Mouse (Mus musculus) MEL (cell line): ENCODE data around the gene Npnt. TPM values are rescaled to one million over a fixed set of nuclear protein-coding genes. Genes with fewer than 3 reads are reported as not detected.

Experiments used
- DNase-seq: peaks from one replicate; pipeline ENCODE4 v3.0.0; 2011; ENCODE audit warnings: low read depth, low spot score
- H3K27ac ChIP-seq: 2 replicates; pipeline ENCODE4 v1.5.1; 2012; ENCODE audit warnings: low read depth, mild to moderate bottlenecking, control low read depth, low read length, moderate library complexity; ENCODE audit not compliant: control insufficient read depth
- H3K27me3 ChIP-seq, 2 experiments: fragments of 150-350 bp in 1 of 2; sonication (generic) in 1 of 2; 2 replicates each; pipeline ENCODE4 v1.6.1; 2012; ENCODE audit warnings: low read length in 2 of 2, mild to moderate bottlenecking in 2 of 2, improper control_type of control experiment in 1 of 2, moderate library complexity in 1 of 2; ENCODE audit not compliant: insufficient read depth in 2 of 2, control insufficient read depth in 1 of 2
- H3K36me3 ChIP-seq, 2 experiments: 2 replicates each; pipeline ENCODE4 v1.6.1; 2012 to 2014; ENCODE audit warnings: low read length in 2 of 2, improper control_type of control experiment in 1 of 2, inconsistent platforms in 1 of 2, mild to moderate bottlenecking in 1 of 2; ENCODE audit not compliant: insufficient read depth in 2 of 2, control insufficient read depth in 1 of 2
- H3K4me1 ChIP-seq, 2 experiments: fragments of 150-350 bp in 1 of 2; sonication (generic) in 1 of 2; 2 replicates each; pipeline ENCODE4 v1.6.1; 2012; ENCODE audit warnings: low read length in 2 of 2, improper control_type of control experiment in 1 of 2, mild to moderate bottlenecking in 1 of 2; ENCODE audit not compliant: insufficient read depth in 2 of 2, control insufficient read depth in 1 of 2
- H3K4me3 ChIP-seq, 2 experiments: fragments of 150-350 bp in 1 of 2; sonication (generic) in 1 of 2; 2 replicates each; pipeline ENCODE4 v1.5.1; 2012; ENCODE audit warnings: low read depth in 2 of 2, low read length in 2 of 2, mild to moderate bottlenecking in 2 of 2, moderate library complexity in 2 of 2, control low read depth in 1 of 2, improper control_type of control experiment in 1 of 2; ENCODE audit not compliant: control insufficient read depth in 1 of 2, insufficient read depth in 1 of 2
- H3K79me2 ChIP-seq: 2 replicates; pipeline ENCODE4 v1.6.1; 2012; ENCODE audit warnings: mild to moderate bottlenecking, low read length, moderate library complexity; ENCODE audit not compliant: control insufficient read depth, poor library complexity, insufficient read depth
- H3K9ac ChIP-seq: 2 replicates; pipeline ENCODE4 v1.6.1; 2012; ENCODE audit warnings: low read depth, mild to moderate bottlenecking, control low read depth, low read length, moderate library complexity; ENCODE audit not compliant: control insufficient read depth, poor library complexity, severe bottlenecking
- H3K9me3 ChIP-seq: fragments of 150-350 bp; sonication (generic); replicated peaks from 2 replicates; pipeline ENCODE4 v1.6.1; 2012; ENCODE audit warnings: mild to moderate bottlenecking, low read length, improper control_type of control experiment, moderate library complexity; ENCODE audit not compliant: insufficient read depth
- BHLHE40 ChIP-seq: IDR thresholded peaks from 2 replicates; pipeline ENCODE4 v1.6.1; 2012; ENCODE audit warnings: low read depth, mild to moderate bottlenecking, inconsistent platforms, low read length, improper control_type of control experiment, borderline replicate concordance
- CHD1 ChIP-seq: IDR thresholded peaks from 2 replicates; pipeline ENCODE4 v1.6.1; 2012; ENCODE audit warnings: low read depth, mild to moderate bottlenecking, inconsistent platforms, low read length, improper control_type of control experiment
- CHD2 ChIP-seq: IDR thresholded peaks from 2 replicates; pipeline ENCODE4 v1.6.1; 2011; ENCODE audit warnings: low read length, improper control_type of control experiment
- CTCF ChIP-seq, 3 experiments: IDR thresholded peaks in 2 of 3; conservative IDR thresholded peaks in 1 of 3; 2 replicates each; pipeline ENCODE4 v1.5.1; 2011 to 2012; ENCODE audit warnings: low read length in 3 of 3, low read depth in 2 of 3, mild to moderate bottlenecking in 2 of 3, improper control_type of control experiment in 1 of 3, inconsistent platforms in 1 of 3, mixed read lengths in 1 of 3, moderate library complexity in 1 of 3; ENCODE audit not compliant: control insufficient read depth in 1 of 3, insufficient read depth in 1 of 3, poor library complexity in 1 of 3, severe bottlenecking in 1 of 3
- E2F4 ChIP-seq: IDR thresholded peaks from 2 replicates; pipeline ENCODE4 v1.6.1; 2011; ENCODE audit warnings: low read depth, low read length, improper control_type of control experiment, borderline replicate concordance
- EP300 ChIP-seq, 2 experiments: IDR thresholded peaks; 2 replicates each; pipeline ENCODE4 v1.6.1; 2011; ENCODE audit warnings: improper control_type of control experiment in 2 of 2, low read length in 2 of 2, low read depth in 1 of 2, mild to moderate bottlenecking in 1 of 2
- GABPA ChIP-seq: IDR thresholded peaks from 2 replicates; pipeline ENCODE4 v1.6.1; 2012; ENCODE audit warnings: low read depth, mild to moderate bottlenecking, inconsistent platforms, low read length, improper control_type of control experiment, moderate library complexity
- GATA1 ChIP-seq: IDR thresholded peaks from 2 replicates; pipeline ENCODE4 v1.6.1; 2011; ENCODE audit warnings: low read depth, low read length, improper control_type of control experiment
- KAT2A ChIP-seq: conservative IDR thresholded peaks from 2 replicates; pipeline ENCODE4 v1.6.1; 2012; ENCODE audit warnings: low read depth, low read length, improper control_type of control experiment, inconsistent platforms
- MAZ ChIP-seq: IDR thresholded peaks from 2 replicates; pipeline ENCODE4 v1.6.1; 2012; ENCODE audit warnings: low read depth, mild to moderate bottlenecking, inconsistent platforms, low read length, improper control_type of control experiment
- MEF2A ChIP-seq: IDR thresholded peaks from 2 replicates; pipeline ENCODE4 v1.6.1; 2014; ENCODE audit warnings: low read depth, mild to moderate bottlenecking, inconsistent platforms, low read length, improper control_type of control experiment; ENCODE audit not compliant: poor library complexity, insufficient replicate concordance, severe bottlenecking; ENCODE audit errors: extremely low read depth
- MYC ChIP-seq: IDR thresholded peaks from 2 replicates; pipeline ENCODE4 v1.6.1; 2011; ENCODE audit warnings: low read depth, mild to moderate bottlenecking, low read length, improper control_type of control experiment, moderate library complexity
- NELFE ChIP-seq: IDR thresholded peaks from 2 replicates; pipeline ENCODE4 v1.6.1; 2011; ENCODE audit warnings: low read depth, low read length, improper control_type of control experiment
- NRF1 ChIP-seq: IDR thresholded peaks from 2 replicates; pipeline ENCODE4 v1.6.1; 2014; ENCODE audit warnings: low read depth, mild to moderate bottlenecking, inconsistent platforms, low read length, improper control_type of control experiment, moderate library complexity; ENCODE audit not compliant: poor library complexity, insufficient read depth, severe bottlenecking
- POLR2A ChIP-seq, 2 experiments: IDR thresholded peaks; 2 replicates each; pipeline ENCODE4 v1.6.1; 2011 to 2012; ENCODE audit warnings: low read length in 2 of 2, mild to moderate bottlenecking in 2 of 2, control low read depth in 1 of 2, improper control_type of control experiment in 1 of 2, low read depth in 1 of 2, moderate library complexity in 1 of 2; ENCODE audit not compliant: control insufficient read depth in 1 of 2, insufficient read depth in 1 of 2, poor library complexity in 1 of 2
- POLR2AphosphoS2 ChIP-seq: IDR thresholded peaks from 2 replicates; pipeline ENCODE4 v1.6.1; 2011; ENCODE audit warnings: low read length, improper control_type of control experiment
- POLR2AphosphoS5 ChIP-seq: IDR thresholded peaks from 2 replicates; pipeline ENCODE4 v1.6.1; 2012; ENCODE audit warnings: low read depth, borderline replicate concordance, mild to moderate bottlenecking, inconsistent platforms, low read length, moderate library complexity, mixed read lengths
- RCOR1 ChIP-seq: IDR thresholded peaks from 2 replicates; pipeline ENCODE4 v1.6.1; 2012; ENCODE audit warnings: low read depth, mild to moderate bottlenecking, inconsistent platforms, low read length, improper control_type of control experiment
- TCF12 ChIP-seq: IDR thresholded peaks from 2 replicates; pipeline ENCODE4 v1.6.1; 2014; ENCODE audit warnings: low read depth, mild to moderate bottlenecking, inconsistent platforms, low read length, improper control_type of control experiment, moderate library complexity
- UBTF ChIP-seq: IDR thresholded peaks from 2 replicates; pipeline ENCODE4 v1.6.1; 2012; ENCODE audit warnings: low read depth, mild to moderate bottlenecking, inconsistent platforms, low read length, improper control_type of control experiment, moderate library complexity, borderline replicate concordance; ENCODE audit not compliant: insufficient read depth
- USF1 ChIP-seq: IDR thresholded peaks from 2 replicates; pipeline ENCODE4 v1.6.1; 2014; ENCODE audit warnings: low read depth, mild to moderate bottlenecking, inconsistent platforms, low read length, improper control_type of control experiment, moderate library complexity
- USF2 ChIP-seq, 2 experiments: IDR thresholded peaks; 2 replicates each; pipeline ENCODE4 v1.6.1; 2011 to 2012; ENCODE audit warnings: improper control_type of control experiment in 2 of 2, low read length in 2 of 2, borderline replicate concordance in 1 of 2, inconsistent platforms in 1 of 2, low read depth in 1 of 2, mild to moderate bottlenecking in 1 of 2; ENCODE audit not compliant: insufficient read depth in 1 of 2
- ZC3H11A ChIP-seq: IDR thresholded peaks from 2 replicates; pipeline ENCODE4 v1.6.1; 2012; ENCODE audit warnings: low read depth, mild to moderate bottlenecking, inconsistent platforms, low read length, improper control_type of control experiment
- ZKSCAN1 ChIP-seq: IDR thresholded peaks from 2 replicates; pipeline ENCODE4 v1.6.1; 2012; ENCODE audit warnings: low read depth, mild to moderate bottlenecking, inconsistent platforms, low read length, improper control_type of control experiment, moderate library complexity
- ZNF384 ChIP-seq: IDR thresholded peaks from 2 replicates; pipeline ENCODE4 v1.6.1; 2012; ENCODE audit warnings: low read depth, mild to moderate bottlenecking, inconsistent platforms, low read length, improper control_type of control experiment
- polyA plus RNA-seq, 2 experiments: library from polyadenylated mRNA; stranded (reverse) in 1 of 2; unstranded in 1 of 2; fragments of >175 nt in 1 of 2; fragments of >200 nt in 1 of 2; gene quantifications; 2 replicates each; pipeline versions ENCODE4 v1.2.1 to v1.2.4; 2012; ENCODE audit warnings: low replicate concordance in 2 of 2, low read depth in 1 of 2; ENCODE audit not compliant: insufficient read length in 2 of 2, insufficient read depth in 1 of 2, missing spikeins in 1 of 2
- total RNA-seq: library from RNA; depleted of rRNA; stranded (reverse); fragments of 300-350 nt; gene quantifications from 2 replicates; pipeline ENCODE4 v1.2.3, GENCODE M21; 2012

The Npnt gene
- total and polyA plus RNA-seq, 3 experiments: 0.06 TPM; not detected in 2

DNA sequence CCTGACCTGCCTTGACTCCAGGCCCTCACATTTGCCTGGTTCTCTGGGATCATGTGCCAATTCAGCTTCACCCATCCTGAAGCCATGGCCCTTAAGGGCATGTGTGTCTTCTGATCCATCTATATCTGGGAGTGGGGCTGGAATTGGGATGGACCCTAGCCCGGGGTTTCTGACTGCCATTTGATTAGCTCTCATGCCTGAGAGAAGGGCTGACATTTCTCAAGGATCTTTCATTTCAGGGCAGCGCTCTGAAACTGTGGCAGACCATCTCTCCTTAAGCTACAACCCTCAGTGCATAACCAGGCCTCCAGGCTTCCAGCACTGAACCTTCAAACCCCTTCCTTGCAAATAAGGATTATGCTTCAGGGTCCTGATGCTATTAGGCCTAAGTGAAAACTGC is 99.7 kb downstream of the Npnt start:
- H3K9me3 ChIP-seq: no peaks in the 10 kb centered on the region
- H3K36me3 ChIP-seq: no peaks in the 10 kb centered on the region; a peak in 1 of 4 replicates
- no peaks in the 10 kb centered on the region for H3K79me2 ChIP-seq
- TF ChIP-seq ZC3H11A: no peak
- TF ChIP-seq MYC: no peak
- no peak for TF ChIP-seq TCF12
- TF ChIP-seq CHD1: no peak
- TF ChIP-seq ZNF384: no peak
- no peak for TF ChIP-seq USF1
- TF ChIP-seq KAT2A: no peak
- no peak for TF ChIP-seq POLR2AphosphoS5
- no peak for TF ChIP-seq POLR2A (IDR thresholded peaks at IDR 0.05; ENCODE audit: control insufficient read depth in 1 of 2, insufficient read depth in 1 of 2, low read depth in 1 of 2, low read length in 2 of 2, poor library complexity in 1 of 2)
- no peak for TF ChIP-seq RCOR1
- TF ChIP-seq CTCF (IDR thresholded peaks at IDR 0.05 in 2 of 3, conservative IDR thresholded peaks at IDR 0.05 in 1 of 3; ENCODE audit: control insufficient read depth in 1 of 3, insufficient read depth in 1 of 3, low read depth in 2 of 3, low read length in 3 of 3, poor library complexity in 1 of 3, severe bottlenecking in 1 of 3): no peak
- TF ChIP-seq CHD2: no peak
- no peak for TF ChIP-seq NRF1
- no peak for TF ChIP-seq MEF2A
- no peak for TF ChIP-seq EP300 (IDR thresholded peaks at IDR 0.05; ENCODE audit: low read depth in 1 of 2, low read length in 2 of 2)
- TF ChIP-seq GATA1: no peak
- TF ChIP-seq POLR2AphosphoS2: no peak
- no peak overlapping the region for H3K9ac ChIP-seq
- no peak overlapping the region for H3K27ac ChIP-seq
- H3K27me3 ChIP-seq: peaks cover 0 to 2% of the 10 kb centered on the region in 2 experiments; a peak in 2 of 4 replicates
- H3K4me1 ChIP-seq: peaks cover 0 to 2% of the 10 kb centered on the region in 2 experiments; a peak in 1 of 4 replicates
- no peak for DNase-seq
- no peak overlapping the region for H3K4me3 ChIP-seq

DNA sequence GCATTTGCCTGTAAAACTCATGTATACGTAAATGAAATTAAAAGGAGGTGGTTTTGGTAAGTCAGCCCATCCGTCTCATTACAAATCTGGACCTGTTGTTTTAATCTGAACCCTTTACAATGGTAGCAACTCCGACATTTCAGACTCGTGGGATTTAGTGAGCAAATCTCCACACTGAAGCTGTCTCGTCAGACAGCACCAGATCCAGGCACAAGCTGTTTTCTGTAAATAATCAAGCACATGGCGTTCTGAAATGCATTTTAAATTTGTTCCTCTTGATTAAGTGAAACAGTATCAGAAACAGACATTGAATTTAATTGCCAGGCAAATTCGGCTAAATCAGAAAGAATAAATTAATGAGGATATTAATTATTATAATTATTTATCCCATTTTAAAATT is 100.4 kb downstream of the Npnt start:
- Histone ChIP-seq H3K27ac (no peak overlapping the region), H3K79me2 (no peaks in the 10 kb centered on the region), H3K4me1 (no peaks in the 10 kb centered on the region), H3K9me3 (no peaks in the 10 kb centered on the region), H3K36me3 (no peaks in the 10 kb centered on the region; a peak in 1 of 4 replicates), H3K4me3 (no peak overlapping the region), H3K27me3 (peaks cover 0 to 2% of the 10 kb centered on the region in 2 experiments; a peak in 2 of 4 replicates), H3K9ac (no peak overlapping the region)
- TF ChIP-seq KAT2A (no peak), E2F4 (no peak), CHD1 (no peak), TCF12 (no peak), MAZ (no peak), CHD2 (no peak), BHLHE40 (no peak), RCOR1 (no peak), CTCF (IDR thresholded peaks at IDR 0.05 in 2 of 3, conservative IDR thresholded peaks at IDR 0.05 in 1 of 3; ENCODE audit: control insufficient read depth in 1 of 3, insufficient read depth in 1 of 3, low read depth in 2 of 3, low read length in 3 of 3, poor library complexity in 1 of 3, severe bottlenecking in 1 of 3) (no peak), NELFE (no peak), USF2 (IDR thresholded peaks at IDR 0.05; ENCODE audit: borderline replicate concordance in 1 of 2, insufficient read depth in 1 of 2, low read depth in 1 of 2, low read length in 2 of 2) (no peak), POLR2A (IDR thresholded peaks at IDR 0.05; ENCODE audit: control insufficient read depth in 1 of 2, insufficient read depth in 1 of 2, low read depth in 1 of 2, low read length in 2 of 2, poor library complexity in 1 of 2) (no peak), GABPA (no peak), MEF2A (no peak), ZKSCAN1 (no peak), UBTF (no peak)
- DNase-seq: no peak
